Mouse (Mus musculus) thymus, adult 2 months (tissue): ENCODE results near the gene Slc25a27.

Source experiments
- CTCF ChIP-seq: fragments of 200-500 bp; IDR thresholded peaks from 2 replicates; pipeline ENCODE4 v1.5.1; 2012; ENCODE audit warnings: mild to moderate bottlenecking, control low read depth, low read length, moderate library complexity, borderline replicate concordance; ENCODE audit not compliant: control insufficient read depth, poor library complexity, insufficient read depth; ENCODE audit errors: extremely low read depth
- POLR2A ChIP-seq: fragments of 200-500 bp; IDR thresholded peaks from 2 replicates; pipeline ENCODE4 v1.6.1; 2012; ENCODE audit warnings: mild to moderate bottlenecking, low read length, control low read depth, moderate library complexity; ENCODE audit not compliant: control insufficient read depth, poor library complexity, insufficient read depth; ENCODE audit errors: extremely low read depth

DNA sequence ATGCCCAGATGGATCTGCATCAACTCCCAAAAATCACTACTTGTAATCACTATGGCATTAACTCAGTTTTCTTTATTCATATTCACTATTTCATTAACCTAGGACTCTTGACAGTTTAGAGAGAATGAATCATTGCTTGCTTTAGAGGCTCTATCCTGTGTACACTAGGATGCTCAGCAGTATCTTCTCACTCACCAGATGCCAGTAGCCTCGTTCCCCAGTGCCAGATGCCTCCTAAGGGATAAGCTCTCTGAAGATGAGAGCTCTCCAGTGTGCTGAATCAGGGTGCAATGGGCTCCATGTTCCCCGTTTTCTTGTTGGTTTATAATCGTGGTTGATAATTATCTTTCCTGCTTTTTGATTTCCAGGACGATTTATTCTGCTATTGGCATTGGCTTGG lies 68.3 kb downstream of the Slc25a27 start:
- TF ChIP-seq CTCF = no peak
- TF ChIP-seq POLR2A = no peak
